Mouse (Mus musculus): Measurements from ENCODE around the gene Mrnip.

DNA sequence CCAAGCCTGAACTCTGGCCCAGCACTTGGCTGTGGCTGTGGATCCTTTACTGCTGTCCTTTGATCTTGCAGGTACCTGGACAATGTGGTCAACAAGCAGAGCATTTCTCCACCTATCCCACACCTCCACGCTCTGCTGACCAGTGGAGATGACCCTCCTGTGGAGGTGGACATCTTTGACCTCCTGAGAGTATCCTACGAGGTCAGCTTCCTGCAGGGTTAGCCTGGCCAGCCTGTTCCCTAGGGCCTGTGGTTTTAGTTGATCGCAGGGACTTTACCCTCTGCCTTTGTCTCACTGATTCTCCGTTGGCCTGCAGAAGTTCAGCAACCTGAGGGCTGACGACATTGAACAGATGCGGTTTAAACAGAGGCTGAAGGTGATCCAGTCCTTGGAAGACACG, 15.9 kb upstream of the Mrnip start:
- TF ChIP-seq POLR2A (IDR thresholded peaks at IDR 0.05; ENCODE audit: insufficient read length, low read depth) (no peak), MYOG (IDR thresholded peaks at IDR 0.05; ENCODE audit: control insufficient read depth in 1 of 3, insufficient read depth in 1 of 3, insufficient read length in 2 of 3, low read depth in 2 of 3) (no peak), POLR2AphosphoS2 (IDR thresholded peaks at IDR 0.05; ENCODE audit: insufficient read length, low read depth) (no peak), MYOD1 (IDR thresholded peaks at IDR 0.05; ENCODE audit: control insufficient read depth in 1 of 3, insufficient read length in 2 of 3, low read depth in 2 of 3) (no peak)
